In genomic region chr10:4469406-4469805, GRCm38 (mm10) we compare ENCODE assay signal across 9 mouse cellular contexts. TPM values are rescaled to one million over a fixed set of nuclear protein-coding genes. Genes with fewer than 3 reads are reported as not detected.
"Had no signal": no experiment of that assay in that cellular context is flagged by ENCODE, and none has a peak within 500 bp of the region (broad histone marks: within the 10 kb centered on the region; RNA-seq: fewer than 3 reads in every experiment).

No protein-coding gene starts in this region.

- DNase-seq: kidney, postnatal 14 days; left cerebral cortex, postnatal 4 days; lung, adult 2 months; lung, postnatal 36 days; midbrain, embryonic 14.5 days; thymus, adult 18-20 months; thymus, postnatal 14 days had no signal

- ATAC-seq: lung, postnatal 0 days had no signal

RNA-seq across cellular contexts. Expression of gene Ccdc170, which starts 12.9 kb away (rescaled TPM):
- total RNA-seq: liver, adult 2 months had no signal
